Mouse (Mus musculus) embryo, embryonic 11.5 days (tissue): ENCODE measurements around the gene Mtx1.

Source experiments
- DNase-seq: peaks from one replicate; pipeline ENCODE4 v3.0.0-alpha.2; 2012; ENCODE audit warnings: low read depth, low spot score

Mtx1 gene

GRCm38 (mm10) chr3:89226900-89227299 is at the start of gene Mtx1:
Gene Mtx1 (minus strand): TSS chr3:89227088.
- no peak for DNase-seq

- DNase-seq = no peak
Observed at GRCm38 (mm10) chr3:89276061-89276460, 49.2 kb upstream of the Mtx1 start.

GRCm38 (mm10) chr3:89271760-89272159 is 44.9 kb upstream of the Mtx1 start:
- no peak for DNase-seq

- no peak for DNase-seq
Observed at GRCm38 (mm10) chr3:89270891-89271290, 44.0 kb upstream of the Mtx1 start.

GRCm38 (mm10) chr3:89270051-89270755 is 43.3 kb upstream of the Mtx1 start, which contains the start of gene Slc50a1:
Gene Slc50a1 (minus strand): TSS chr3:89270570.
- no peak for DNase-seq

- no peak for DNase-seq
Observed at GRCm38 (mm10) chr3:89268916-89269315, 42.0 kb upstream of the Mtx1 start.

- no peak for DNase-seq
Observed at GRCm38 (mm10) chr3:89266439-89266893, 39.6 kb upstream of the Mtx1 start.

GRCm38 (mm10) chr3:89262417-89262816 is 35.5 kb upstream of the Mtx1 start:
- DNase-seq = no peak

- no peak for DNase-seq
Observed at GRCm38 (mm10) chr3:89260211-89260610, 33.3 kb upstream of the Mtx1 start.

- no peak for DNase-seq
Observed at GRCm38 (mm10) chr3:89259076-89259475, 32.2 kb upstream of the Mtx1 start, which contains the start of gene Dpm3. Gene Dpm3 (plus strand): TSS chr3:89259358.

- DNase-seq = no peak
Observed at GRCm38 (mm10) chr3:89256177-89256576, 29.3 kb upstream of the Mtx1 start.

- DNase-seq = no peak
Observed at GRCm38 (mm10) chr3:89254994-89255393, 28.1 kb upstream of the Mtx1 start.

GRCm38 (mm10) chr3:89251365-89251895 is 24.5 kb upstream of the Mtx1 start:
- DNase-seq = no peak

- no peak for DNase-seq
Observed at GRCm38 (mm10) chr3:89250435-89251040, 23.6 kb upstream of the Mtx1 start.

- DNase-seq = no peak
Observed at GRCm38 (mm10) chr3:89247466-89247865, 20.6 kb upstream of the Mtx1 start.

GRCm38 (mm10) chr3:89246261-89247100 is 19.6 kb upstream of the Mtx1 start, which contains the start of gene Trim46:
Gene Trim46 (minus strand): TSS chr3:89246309.
- peak; percentile 86 for DNase-seq

GRCm38 (mm10) chr3:89245688-89246171 is 18.8 kb upstream of the Mtx1 start, which contains the start of gene Krtcap2:
Gene Krtcap2 (plus strand): TSS chr3:89245966.
- DNase-seq = no peak

GRCm38 (mm10) chr3:89244982-89245687 is 18.2 kb upstream of the Mtx1 start:
- no peak for DNase-seq

- no peak for DNase-seq
Observed at GRCm38 (mm10) chr3:89244158-89244981, 17.5 kb upstream of the Mtx1 start.

- DNase-seq = no peak
Observed at GRCm38 (mm10) chr3:89243609-89244008, 16.7 kb upstream of the Mtx1 start.
